Mouse (Mus musculus) bone marrow, adult 2 months (tissue): ENCODE data around the gene Macrod2. TPM values are rescaled to one million over a fixed set of nuclear protein-coding genes. Genes with fewer than 3 reads are reported as not detected.

ENCODE experiments used
- H3K27ac ChIP-seq: fragments of 200-500 bp; 2 replicates; pipeline ENCODE4 v1.5.1; 2012; ENCODE audit warnings: low read depth, mild to moderate bottlenecking, control low read depth, inconsistent platforms, low read length; ENCODE audit not compliant: control insufficient read depth, poor library complexity, insufficient read depth
- H3K4me1 ChIP-seq: fragments of 200-500 bp; 2 replicates; pipeline ENCODE4 v1.6.1; 2011; ENCODE audit warnings: low read length; ENCODE audit not compliant: control insufficient read depth, insufficient read depth
- H3K4me3 ChIP-seq: fragments of 200-500 bp; replicated peaks from 2 replicates; pipeline ENCODE3; 2011; ENCODE audit warnings: mild to moderate bottlenecking, low read depth, low read length, control low read depth; ENCODE audit not compliant: control insufficient read depth
- CTCF ChIP-seq: fragments of 200-500 bp; IDR thresholded peaks from 2 replicates; pipeline ENCODE4 v1.5.1; 2011; ENCODE audit warnings: low read length, control low read depth; ENCODE audit not compliant: control insufficient read depth, insufficient read depth
- POLR2A ChIP-seq: fragments of 200-500 bp; IDR thresholded peaks from 2 replicates; pipeline ENCODE4 v1.6.1; 2011; ENCODE audit warnings: low read depth, mild to moderate bottlenecking, control low read depth, low read length, borderline replicate concordance; ENCODE audit not compliant: control insufficient read depth
- WGBS: fragments of 180-500 bp; shearing (Covaris S2); methylation state at CpG from one replicate; pipeline ENCODE4 v1.1.7; 2018; 5-methylcytosine and 5-hydroxymethylcytosine counted together
- polyA plus RNA-seq: library from polyadenylated mRNA; stranded (reverse); fragments of >200 nt; gene quantifications from 2 replicates; pipeline ENCODE4 v1.2.4, GENCODE M21; 2011; ENCODE audit warnings: low replicate concordance; ENCODE audit not compliant: missing spikeins, insufficient read depth, insufficient read length

The Macrod2 gene
- polyA plus RNA-seq, 1 experiment = 2.8 TPM

DNA sequence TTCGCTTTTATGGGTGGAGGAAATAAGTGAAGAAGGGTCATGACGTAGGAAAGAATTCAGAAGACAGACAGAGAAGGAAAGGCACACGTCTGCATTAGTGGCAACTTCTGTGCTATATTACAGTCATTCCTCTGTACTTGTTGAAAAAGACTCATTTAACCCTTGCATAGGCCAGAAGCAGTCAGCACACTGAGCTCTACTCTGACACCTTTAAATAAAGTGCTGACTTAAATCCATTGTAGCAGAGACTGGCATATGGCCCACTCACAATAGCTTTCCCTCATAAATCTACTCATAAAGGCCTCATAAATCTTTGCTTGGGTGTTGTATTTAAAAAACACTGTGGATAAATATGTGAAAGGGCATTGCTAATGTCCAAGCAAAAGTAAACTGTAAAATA lies 1733.0 kb downstream of the Macrod2 start:
- WGBS = 71% methylated on average over 3 of the region's 3 CpGs
- no peak for TF ChIP-seq CTCF
- TF ChIP-seq POLR2A = no peak
- H3K4me3 ChIP-seq = no peak overlapping the region
- H3K27ac ChIP-seq = no peak overlapping the region
- H3K4me1 ChIP-seq = no peaks in the 10 kb centered on the region

DNA sequence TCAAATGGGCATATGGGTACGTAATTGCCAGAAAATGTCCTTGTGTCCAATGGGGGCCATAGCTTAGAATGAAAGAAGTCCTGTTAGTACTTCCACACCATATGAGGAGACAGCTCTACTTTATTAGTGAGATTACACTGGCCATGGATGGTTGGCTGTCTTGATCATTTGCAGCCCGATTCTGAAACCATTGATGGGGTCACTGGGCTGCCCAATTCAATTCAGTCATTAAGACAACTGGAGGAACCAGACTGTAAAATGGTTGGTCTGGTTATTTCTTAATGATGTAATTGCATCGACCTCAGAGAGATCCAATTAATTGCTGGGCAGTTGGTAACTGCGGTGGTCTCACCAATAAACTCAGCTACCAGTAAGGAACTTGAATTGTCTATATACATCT lies 1734.1 kb downstream of the Macrod2 start:
- TF ChIP-seq POLR2A (no peak), CTCF (no peak)
- 81% methylated on average over 4 of the region's 4 CpGs for WGBS
- H3K4me1 ChIP-seq = no peaks in the 10 kb centered on the region

DNA sequence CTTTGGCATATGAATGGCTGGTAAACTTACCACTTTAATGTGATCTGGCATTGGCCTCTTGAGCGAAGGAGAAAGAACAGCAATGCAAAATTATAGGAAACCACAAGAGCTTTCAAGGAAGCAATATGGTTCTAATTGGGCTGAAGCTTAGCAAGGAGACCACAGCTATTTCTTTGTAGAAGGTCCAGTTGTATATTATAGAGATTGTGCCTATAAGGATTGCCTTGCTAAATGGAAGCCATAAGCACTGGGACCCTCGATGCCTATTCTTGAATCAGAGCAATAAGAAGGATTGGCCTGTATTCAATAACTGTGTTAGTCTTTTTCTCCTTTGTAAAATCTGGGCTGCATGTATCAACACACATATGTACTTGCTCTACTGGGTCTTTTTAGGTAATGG lies 1754.2 kb downstream of the Macrod2 start:
- 60% methylated on average over 2 of the region's 2 CpGs for WGBS
- no peak overlapping the region for H3K27ac ChIP-seq
- TF ChIP-seq CTCF (no peak), POLR2A (no peak)
- H3K4me1 ChIP-seq = no peaks in the 10 kb centered on the region
- no peak overlapping the region for H3K4me3 ChIP-seq

More for the DNA sequence above, 1734.1 kb downstream of the Macrod2 start:
- H3K27ac ChIP-seq = no peak overlapping the region
- no peak overlapping the region for H3K4me3 ChIP-seq

DNA sequence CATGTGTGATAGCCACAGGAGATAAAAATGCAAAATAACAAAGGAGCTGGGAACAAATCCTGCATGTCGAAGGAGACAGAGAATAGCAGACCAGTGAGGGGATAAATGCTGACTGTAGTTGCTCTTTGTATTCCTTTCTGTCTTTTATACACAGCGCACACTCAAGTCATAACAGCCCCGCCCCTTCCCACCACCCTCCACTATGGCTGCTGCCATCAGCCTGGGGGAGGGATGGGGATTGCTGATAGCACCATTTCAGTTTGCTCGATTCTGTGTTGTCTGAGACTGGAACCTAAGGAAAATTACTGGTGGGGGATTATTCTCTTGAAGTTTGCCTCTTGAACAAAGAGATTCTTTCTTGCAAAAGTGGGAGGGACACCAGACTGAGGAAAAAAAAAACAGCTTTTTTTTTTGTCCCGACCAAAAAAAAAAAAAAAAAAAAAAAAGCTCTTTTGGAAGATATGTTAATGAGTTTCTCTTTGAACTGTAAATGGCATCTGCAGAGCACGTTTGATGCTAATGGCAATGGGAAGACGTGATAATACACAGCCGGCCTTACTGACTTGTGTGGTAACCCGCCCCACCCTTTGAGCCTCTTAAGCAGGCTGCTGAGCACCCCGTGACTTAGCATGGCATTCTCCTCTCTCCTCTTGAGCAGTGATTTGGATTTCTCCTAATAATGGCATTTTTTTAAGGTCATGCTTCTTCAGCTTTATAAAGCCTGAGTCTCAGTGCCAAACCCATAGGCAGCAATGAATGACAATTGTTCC lies 1768.6 kb downstream of the Macrod2 start:
- WGBS = 39% methylated on average over 10 of the region's 10 CpGs
- Histone ChIP-seq H3K4me3 (no peak overlapping the region), H3K4me1 (no peaks in the 10 kb centered on the region), H3K27ac (no peak overlapping the region)
- TF ChIP-seq CTCF (no peak), POLR2A (no peak)

DNA sequence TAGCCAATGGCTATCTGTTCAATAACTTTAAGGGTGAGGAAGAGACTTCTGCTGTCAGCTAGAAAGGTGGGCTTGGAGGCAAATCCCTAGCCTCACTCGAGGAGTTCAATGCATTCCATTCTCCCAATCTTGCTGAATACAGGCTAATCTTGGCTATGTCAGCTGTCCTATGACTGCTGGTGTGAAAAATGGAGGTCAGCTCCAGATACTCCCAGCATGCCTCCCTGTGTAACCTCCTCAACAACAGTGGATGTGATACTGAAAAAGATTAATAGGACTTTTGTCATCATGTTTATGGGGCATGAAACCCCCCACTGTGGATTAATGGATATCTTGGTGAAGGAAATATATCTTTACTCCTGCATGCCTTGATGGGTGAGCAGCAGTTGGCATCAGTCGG lies 1774.5 kb downstream of the Macrod2 start:
- H3K4me3 ChIP-seq = no peak overlapping the region
- no peaks in the 10 kb centered on the region for H3K4me1 ChIP-seq
- no peak overlapping the region for H3K27ac ChIP-seq
- 61% methylated on average over 2 of the region's 2 CpGs for WGBS
- no peak for TF ChIP-seq POLR2A
- TF ChIP-seq CTCF = no peak

DNA sequence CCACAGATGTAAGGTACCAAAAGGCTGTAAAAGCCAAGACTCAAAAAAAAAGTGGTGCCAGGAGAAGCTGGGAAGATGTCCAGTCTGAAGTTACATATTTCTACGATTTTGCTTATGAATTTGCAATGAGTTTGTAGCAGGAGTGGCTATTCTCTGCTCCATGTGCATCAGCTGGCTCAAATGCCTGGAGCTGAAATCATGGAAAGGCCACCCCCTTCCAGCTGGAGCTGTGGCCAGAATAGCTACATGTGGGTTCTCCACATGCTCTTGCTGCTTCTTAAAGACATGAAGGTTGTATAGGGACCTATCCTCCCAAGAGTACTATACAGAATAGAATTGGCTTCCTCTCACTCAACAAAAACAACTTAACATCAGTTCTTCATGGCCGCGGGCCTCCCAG lies 1777.6 kb downstream of the Macrod2 start:
- 80% methylated on average over 3 of the region's 3 CpGs for WGBS
- Histone ChIP-seq H3K4me3 (no peak overlapping the region), H3K4me1 (no peaks in the 10 kb centered on the region), H3K27ac (no peak overlapping the region)
- TF ChIP-seq POLR2A (no peak), CTCF (no peak)

DNA sequence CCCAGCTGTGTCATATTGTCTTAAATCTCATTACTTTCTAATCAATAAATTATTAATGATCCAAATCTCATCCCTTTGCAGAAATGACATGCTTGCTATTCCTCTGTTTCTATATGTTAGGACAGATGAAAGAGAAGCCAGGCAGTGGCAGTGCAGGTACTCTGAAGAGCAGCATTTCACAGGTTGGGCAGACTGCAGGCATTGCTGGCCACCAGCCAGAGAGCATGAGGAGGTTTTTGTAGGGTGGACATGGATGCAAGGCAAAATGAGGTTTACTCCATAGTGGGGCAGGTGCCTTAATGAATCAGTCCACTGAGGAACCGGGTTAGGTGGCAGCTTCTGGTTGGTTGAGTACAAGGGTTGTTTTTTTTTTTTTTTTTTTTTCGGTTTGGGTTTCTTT lies 1778.9 kb downstream of the Macrod2 start:
- H3K27ac ChIP-seq = no peak overlapping the region
- 59% methylated on average over 2 of the region's 2 CpGs for WGBS
- no peaks in the 10 kb centered on the region for H3K4me1 ChIP-seq
- TF ChIP-seq CTCF = no peak
- TF ChIP-seq POLR2A = no peak
- H3K4me3 ChIP-seq = no peak overlapping the region

DNA sequence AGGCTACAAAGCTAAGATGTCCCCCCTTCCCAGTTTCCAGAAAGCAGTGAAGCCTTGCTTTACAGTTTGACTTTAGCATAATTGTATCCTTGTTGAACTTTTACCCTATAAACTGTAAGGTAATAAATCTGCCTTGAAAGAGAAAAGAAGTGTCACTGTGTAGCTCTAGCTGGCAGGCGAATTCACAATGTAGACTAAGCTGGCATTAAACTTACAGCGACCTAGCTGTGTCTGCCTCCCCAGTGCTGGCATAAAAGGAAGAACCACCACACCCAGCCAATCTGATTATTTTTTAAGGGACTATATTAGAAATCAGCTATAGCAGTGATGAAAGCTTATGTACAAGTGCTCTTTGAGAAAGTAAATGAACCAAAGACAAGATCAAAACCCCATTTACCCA lies 1791.8 kb downstream of the Macrod2 start:
- Histone ChIP-seq H3K4me3 (no peak overlapping the region), H3K4me1 (no peaks in the 10 kb centered on the region), H3K27ac (no peak overlapping the region)
- TF ChIP-seq POLR2A = no peak
- TF ChIP-seq CTCF = no peak
- WGBS = 69% methylated on average over 2 of the region's 2 CpGs
